In genomic region chr15:12355261-12355660, GRCm38 (mm10) we compare ENCODE assay signal across 20 mouse cellular contexts. TPM values are rescaled to one million over a fixed set of nuclear protein-coding genes. Genes with fewer than 3 reads are reported as not detected.
A peak's percentile ranks its signal among the peaks of the same experiment; 100 is the strongest.
DNase-seq lines count a peak whose midpoint lies in the region; ATAC-seq and TF ChIP-seq lines count a peak whose summit lies in the region.
"Had no signal": no experiment of that assay in that cellular context is flagged by ENCODE, and none has a peak within 500 bp of the region (broad histone marks: within the 10 kb centered on the region; RNA-seq: fewer than 3 reads in every experiment).

No protein-coding gene starts in this region.

- no peaks in the 10 kb centered on the region for H3K27me3 ChIP-seq in lung, postnatal 0 days (replicated peaks; ENCODE audit: insufficient read depth, low read length)
- no peaks in the 10 kb centered on the region for H3K27me3 ChIP-seq in intestine, embryonic 16.5 days (replicated peaks; ENCODE audit: control insufficient read depth, insufficient read depth, low read length)
- H3K27me3 ChIP-seq in stomach, postnatal 0 days (ENCODE audit: control insufficient read depth, insufficient read depth, low read length) = no peaks in the 10 kb centered on the region
- H3K27me3 ChIP-seq: CH12.LX; forebrain, embryonic 15.5 days; heart, embryonic 13.5 days; Patski had no signal

- WGBS in lung, postnatal 0 days = 68% methylated on average over 6 of the region's 6 CpGs
- 71% methylated on average over 6 of the region's 6 CpGs for WGBS in intestine, embryonic 16.5 days
- WGBS in stomach, postnatal 0 days = 67% methylated on average over 6 of the region's 6 CpGs

- H3K36me3 ChIP-seq in lung, postnatal 0 days (ENCODE audit: insufficient read depth, low read length) = no peaks in the 10 kb centered on the region; the same call in none of the 2 replicates
- peaks cover 11% of the 10 kb centered on the region for H3K36me3 ChIP-seq in intestine, embryonic 16.5 days (ENCODE audit: control insufficient read depth, insufficient read depth, low read length)
- H3K36me3 ChIP-seq in stomach, postnatal 0 days (ENCODE audit: control insufficient read depth, insufficient read depth, low read length) = peaks cover 6% of the 10 kb centered on the region; the same call in 1 of the 2 replicates

- peak overlapping the region; percentile 33; the same call in 1 of the 2 replicates for H3K27ac ChIP-seq in lung, postnatal 0 days (ENCODE audit: low read length)
- no peak overlapping the region; the same call in 1 of the 2 replicates for H3K27ac ChIP-seq in intestine, embryonic 16.5 days (ENCODE audit: low read length)
- peak overlapping the region; percentile 73; the same call in 1 of the 2 replicates for H3K27ac ChIP-seq in stomach, postnatal 0 days (replicated peaks)
- H3K27ac ChIP-seq: embryonic facial prominence, embryonic 10.5 days; forebrain, embryonic 10.5 days; forebrain, embryonic 15.5 days; heart, embryonic 13.5 days had no signal

- peak; percentile 17; the same call in 1 of the 2 replicates for TF ChIP-seq EP300 in lung, postnatal 0 days (IDR thresholded peaks at IDR 0.05)
- TF ChIP-seq EP300 in stomach, postnatal 0 days (optimal IDR thresholded peaks at IDR 0.05) = peak; percentile 36

- H3K9me3 ChIP-seq in lung, postnatal 0 days (ENCODE audit: low read length) = no peaks in the 10 kb centered on the region
- no peaks in the 10 kb centered on the region for H3K9me3 ChIP-seq in intestine, embryonic 16.5 days (ENCODE audit: control insufficient read depth, low read length)
- H3K9me3 ChIP-seq in stomach, postnatal 0 days (ENCODE audit: control insufficient read depth, low read length) = no peaks in the 10 kb centered on the region
- H3K9me3 ChIP-seq: embryonic facial prominence, embryonic 10.5 days; forebrain, embryonic 10.5 days; forebrain, embryonic 15.5 days; heart, embryonic 13.5 days had no signal

- no peak overlapping the region for H3K9ac ChIP-seq in lung, postnatal 0 days (replicated peaks; ENCODE audit: low read depth)
- no peak overlapping the region for H3K9ac ChIP-seq in intestine, embryonic 16.5 days (ENCODE audit: low read depth, low read length)
- H3K9ac ChIP-seq in stomach, postnatal 0 days (ENCODE audit: low read length) = no peak overlapping the region
- H3K9ac ChIP-seq: forebrain, embryonic 15.5 days; heart, embryonic 13.5 days had no signal

- DNase-seq in lung, postnatal 0 days (ENCODE audit: low spot score) = peak; percentile 32
- DNase-seq in lung, postnatal 14 days = no peak
- peak; percentile 31 for DNase-seq in lung, postnatal 36 days
- DNase-seq in stomach, postnatal 0 days (ENCODE audit: low spot score) = no peak
- DNase-seq: adrenal gland, postnatal 14 days; cerebellum, adult 11-12 months; cerebellum, adult 9-10 months; gastrocnemius, postnatal 36 days; heart, postnatal 36 days had no signal

- H3K4me3 ChIP-seq in lung, postnatal 0 days (ENCODE audit: low read depth, low read length) = no peak overlapping the region
- H3K4me3 ChIP-seq in intestine, embryonic 16.5 days (ENCODE audit: low read length) = no peak overlapping the region
- H3K4me3 ChIP-seq in stomach, postnatal 0 days (ENCODE audit: low read depth, low read length) = no peak overlapping the region
- H3K4me3 ChIP-seq: embryonic facial prominence, embryonic 10.5 days; erythroblast, embryonic 14.5 days; forebrain, embryonic 10.5 days; forebrain, embryonic 15.5 days; heart, embryonic 13.5 days had no signal

- TF ChIP-seq CTCF in lung, postnatal 0 days (IDR thresholded peaks at IDR 0.05) = no peak
- TF ChIP-seq CTCF in stomach, postnatal 0 days (IDR thresholded peaks at IDR 0.05; ENCODE audit: low read depth) = no peak

- peak; percentile 42 for ATAC-seq in lung, postnatal 0 days
- ATAC-seq in intestine, embryonic 16.5 days = 0 out of 2 replicates have a peak, but pooled peaks have one; percentile 36
- ATAC-seq in stomach, postnatal 0 days (ENCODE audit: low FRiP score, low TSS enrichment) = peak; percentile 63; the same call in 1 of the 2 replicates
- ATAC-seq in erythroblast, adult 5-6 weeks (replicated peaks; ENCODE audit: low FRiP score, poor library complexity, severe bottlenecking) = no peak
- ATAC-seq: activated CD4-positive, CD25-positive, alpha-beta regulatory T cell, adult 4 months; forebrain, embryonic 15.5 days had no signal

- no peak overlapping the region for H3K4me2 ChIP-seq in lung, postnatal 0 days (replicated peaks; ENCODE audit: low read depth, low read length)
- H3K4me2 ChIP-seq in intestine, embryonic 16.5 days (ENCODE audit: low read depth, low read length) = no peak overlapping the region
- no peak overlapping the region for H3K4me2 ChIP-seq in stomach, postnatal 0 days (replicated peaks; ENCODE audit: low read depth)
- H3K4me2 ChIP-seq: forebrain, embryonic 15.5 days; heart, embryonic 13.5 days had no signal

- no peaks in the 10 kb centered on the region for H3K4me1 ChIP-seq in lung, postnatal 0 days (ENCODE audit: insufficient read depth, low read depth, low read length)
- peaks cover 5% of the 10 kb centered on the region; the same call in 1 of the 2 replicates for H3K4me1 ChIP-seq in intestine, embryonic 16.5 days (ENCODE audit: control insufficient read depth, insufficient read depth, low read length)
- H3K4me1 ChIP-seq in stomach, postnatal 0 days (replicated peaks; ENCODE audit: control insufficient read depth, insufficient read depth) = no peaks in the 10 kb centered on the region
- H3K4me1 ChIP-seq: embryonic facial prominence, embryonic 10.5 days; forebrain, embryonic 10.5 days; forebrain, embryonic 15.5 days; heart, embryonic 13.5 days had no signal

RNA-seq across cellular contexts. Expression of gene 1810049J17Rik, which starts 33.6 kb away (rescaled TPM):
- 0.33 and 1.1 TPM in 2 replicates for polyA plus RNA-seq in lung, postnatal 0 days (2015; fragmentation: Nextera tagmentation; extraction: Ambion mirVana)
- 0.81 and 2.1 TPM in 2 replicates for polyA plus RNA-seq in intestine, embryonic 16.5 days (2015; fragmentation: Nextera tagmentation; extraction: Ambion mirVana)
- 2.0 and 3.9 TPM in 2 replicates for polyA plus RNA-seq in stomach, postnatal 0 days (2015; fragmentation: Nextera tagmentation; extraction: Ambion mirVana)
- not detected in 2 replicates for total RNA-seq in erythroblast, adult 5-6 weeks (2015; ENCODE audit: low replicate concordance)
- not detected in 2 replicates for total RNA-seq in erythroblast, adult 5-6 weeks (2017; ENCODE audit: low replicate concordance)
- total RNA-seq: gastrocnemius, postnatal 36 days had no signal
- polyA plus RNA-seq: activated CD4-positive, CD25-positive, alpha-beta regulatory T cell, adult 4 months; embryonic facial prominence, embryonic 10.5 days; erythroblast, embryonic 14.5 days; forebrain, embryonic 10.5 days; hindbrain, embryonic 11.5 days had no signal

RNA-seq across cellular contexts. Expression of gene Golph3, which starts 34.0 kb away (rescaled TPM):
- 79.4 and 85.9 TPM in 2 replicates for polyA plus RNA-seq in lung, postnatal 0 days (2015; fragmentation: Nextera tagmentation; extraction: Ambion mirVana)
- polyA plus RNA-seq in intestine, embryonic 16.5 days (2015; fragmentation: Nextera tagmentation; extraction: Ambion mirVana) = 66.9 and 74.3 TPM in 2 replicates
- 70.7 and 73.9 TPM in 2 replicates for polyA plus RNA-seq in stomach, postnatal 0 days (2015; fragmentation: Nextera tagmentation; extraction: Ambion mirVana)
- 68.6 and 68.8 TPM in 2 replicates for total RNA-seq in erythroblast, adult 5-6 weeks (2015; ENCODE audit: low replicate concordance)
- 58.3 and 77.7 TPM in 2 replicates for total RNA-seq in erythroblast, adult 5-6 weeks (2017; ENCODE audit: low replicate concordance)

Comparison
In these comparisons a context has a peak if more than half of its experiments do, and no peak if none do; other contexts are left out.
1. DNase-seq: peak in lung, postnatal 0 days (single experiment) and lung, postnatal 36 days (single experiment); none in lung, postnatal 14 days (single experiment) and stomach, postnatal 0 days (single experiment).